Mouse (Mus musculus) bone marrow, adult 2 months (tissue): ENCODE data around the gene Dock2.

Experiments used
- CTCF ChIP-seq: fragments of 200-500 bp; IDR thresholded peaks from 2 replicates; pipeline ENCODE4 v1.5.1; 2011; ENCODE audit warnings: low read length, control low read depth; ENCODE audit not compliant: control insufficient read depth, insufficient read depth
- POLR2A ChIP-seq: fragments of 200-500 bp; IDR thresholded peaks from 2 replicates; pipeline ENCODE4 v1.6.1; 2011; ENCODE audit warnings: low read depth, mild to moderate bottlenecking, control low read depth, low read length, borderline replicate concordance; ENCODE audit not compliant: control insufficient read depth

- TF ChIP-seq CTCF: no peak
- no peak for TF ChIP-seq POLR2A
Observed at GRCm38 (mm10) chr11:34777529-34777928, 6.2 kb downstream of the Dock2 start.
